Comparison of ENCODE assay signal across 7 mouse cellular contexts in genomic region chr17:26946567-26946966, GRCm38 (mm10). TPM values are rescaled to one million over a fixed set of nuclear protein-coding genes. Genes with fewer than 3 reads are reported as not detected.
DNase-seq lines count a peak whose midpoint lies in the region; ATAC-seq and TF ChIP-seq lines count a peak whose summit lies in the region.

No protein-coding gene starts in this region.

- no peaks in the 10 kb centered on the region for H3K36me3 ChIP-seq in forebrain, embryonic 15.5 days

- no peaks in the 10 kb centered on the region for H3K27me3 ChIP-seq in cerebellum, adult 2 months (ENCODE audit: control insufficient read depth, insufficient read depth, low read length)
- no peaks in the 10 kb centered on the region for H3K27me3 ChIP-seq in forebrain, embryonic 15.5 days

- peak overlapping the region; percentile 51 for H3K27ac ChIP-seq in cerebellum, adult 2 months (ENCODE audit: insufficient read depth, low read length)
- H3K27ac ChIP-seq in forebrain, embryonic 15.5 days (replicated peaks), result peak overlapping the region; percentile 91

- H3K4me3 ChIP-seq in cerebellum, adult 2 months (replicated peaks; ENCODE audit: insufficient read depth, low read depth, low read length), result peak overlapping the region; percentile 65
- peak overlapping the region; percentile 44 for H3K4me3 ChIP-seq in forebrain, embryonic 15.5 days

- TF ChIP-seq CTCF in cerebellum, adult 2 months (IDR thresholded peaks at IDR 0.05; ENCODE audit: borderline replicate concordance, insufficient read depth, low read depth, low read length), result peak; percentile 41; the same call in 1 of the 2 replicates

- ATAC-seq in forebrain, embryonic 15.5 days (replicated peaks), result peak; percentile 6; the same call in 1 of the 2 replicates
- ATAC-seq in hematopoietic stem cell, adult 5-6 weeks (replicated peaks in 1 of 2; ENCODE audit: insufficient read depth in 1 of 2, low FRiP score in 2 of 2, low TSS enrichment in 1 of 2, low read depth in 1 of 2, poor library complexity in 2 of 2, severe bottlenecking in 2 of 2), result peak; percentile 25 to 30; a peak in 1 of 4 replicates

- peak; percentile 91 to 95 for DNase-seq in adrenal gland, adult (ENCODE audit: inconsistent age in 2 of 2, low spot score in 1 of 2)
- peak; percentile 86 to 88 for DNase-seq in cerebellum, adult 2 months
- peak; percentile 71 to 75 for DNase-seq in layer of hippocampus, postnatal 36 days
- DNase-seq in lung, postnatal 4 days, result peak; percentile 83 to 89
- DNase-seq in right cerebral cortex, postnatal 14 days, result peak; percentile 77

- H3K4me2 ChIP-seq in forebrain, embryonic 15.5 days (replicated peaks), result peak overlapping the region; percentile 84

- peak overlapping the region; percentile 60 for H3K9ac ChIP-seq in forebrain, embryonic 15.5 days (replicated peaks)

- H3K4me1 ChIP-seq in cerebellum, adult 2 months (ENCODE audit: control insufficient read depth, insufficient read depth, low read length), result peaks cover 25% of the 10 kb centered on the region
- peaks cover 88% of the 10 kb centered on the region for H3K4me1 ChIP-seq in forebrain, embryonic 15.5 days

- peak; percentile 56; the same call in 1 of the 2 replicates for TF ChIP-seq POLR2A in cerebellum, adult 2 months (IDR thresholded peaks at IDR 0.05; ENCODE audit: borderline replicate concordance, insufficient read depth, low read length)

- 2% methylated on average over 26 of the region's 37 CpGs for WGBS in cerebellum, adult 2 months
- under 1% methylated on average over 37 of the region's 37 CpGs for WGBS in forebrain, embryonic 15.5 days

- no peaks in the 10 kb centered on the region for H3K9me3 ChIP-seq in forebrain, embryonic 15.5 days

RNA-seq across cellular contexts. Expression of gene Syngap1, which starts 5.5 kb away (rescaled TPM):
- 55.9 and 62.5 TPM in 2 replicates for polyA plus RNA-seq in cerebellum, adult 2 months (2012; rRNA removed)
- polyA plus RNA-seq in forebrain, embryonic 15.5 days (2015; fragmentation: Nextera tagmentation; extraction: Ambion mirVana), result 6.5 and 7.3 TPM in 2 replicates
- 3.9 and 9.6 TPM in 2 replicates for total RNA-seq in hematopoietic stem cell, adult 5-6 weeks (2017)
- total RNA-seq in layer of hippocampus, postnatal 36 days (2021), result 100 to 1,000 TPM; 449 to 485 TPM

RNA-seq across cellular contexts. Expression of gene Cuta, which starts 7.2 kb away (rescaled TPM):
- 176 and 187 TPM in 2 replicates for polyA plus RNA-seq in cerebellum, adult 2 months (2012; rRNA removed)
- 144 and 150 TPM in 2 replicates for polyA plus RNA-seq in forebrain, embryonic 15.5 days (2015; fragmentation: Nextera tagmentation; extraction: Ambion mirVana)
- 40.2 and 52.0 TPM in 2 replicates for total RNA-seq in hematopoietic stem cell, adult 5-6 weeks (2017)
- total RNA-seq in layer of hippocampus, postnatal 36 days (2021), result 100 to 1,000 TPM in 1 of 2 experiments, 10 to 100 TPM in 1; 99.3 to 104 TPM

RNA-seq across cellular contexts. Expression of gene Phf1, which starts 13.7 kb away (rescaled TPM):
- polyA plus RNA-seq in cerebellum, adult 2 months (2012; rRNA removed), result 57.8 and 60.8 TPM in 2 replicates
- polyA plus RNA-seq in forebrain, embryonic 15.5 days (2015; fragmentation: Nextera tagmentation; extraction: Ambion mirVana), result 17.2 and 18.3 TPM in 2 replicates
- total RNA-seq in hematopoietic stem cell, adult 5-6 weeks (2017), result 8.3 and 10.3 TPM in 2 replicates
- 10 to 100 TPM; 28.8 to 30.0 TPM for total RNA-seq in layer of hippocampus, postnatal 36 days (2021)

RNA-seq across cellular contexts. Expression of gene Zbtb9, which starts 26.4 kb away (rescaled TPM):
- polyA plus RNA-seq in cerebellum, adult 2 months (2012; rRNA removed), result 13.9 and 14.7 TPM in 2 replicates
- polyA plus RNA-seq in forebrain, embryonic 15.5 days (2015; fragmentation: Nextera tagmentation; extraction: Ambion mirVana), result 15.8 and 17.2 TPM in 2 replicates
- total RNA-seq in hematopoietic stem cell, adult 5-6 weeks (2017), result 27.6 and 27.8 TPM in 2 replicates
- 10 to 100 TPM; 15.0 to 15.6 TPM for total RNA-seq in layer of hippocampus, postnatal 36 days (2021)

RNA-seq across cellular contexts. Expression of gene Kifc5b, which starts 29.7 kb away (rescaled TPM):
- polyA plus RNA-seq in cerebellum, adult 2 months (2012; rRNA removed), result 5.9 and 6.6 TPM in 2 replicates
- polyA plus RNA-seq in forebrain, embryonic 15.5 days (2015; fragmentation: Nextera tagmentation; extraction: Ambion mirVana), result 4.3 and 5.5 TPM in 2 replicates
- 4.9 and 16.0 TPM in 2 replicates for total RNA-seq in hematopoietic stem cell, adult 5-6 weeks (2017)
- 1 to 10 TPM; 3.2 to 4.0 TPM for total RNA-seq in layer of hippocampus, postnatal 36 days (2021)

Comparison
In these comparisons a context has a peak if more than half of its experiments do, and no peak if none do; other contexts are left out.
1. Peak in every context shown above with its lines: DNase-seq, ATAC-seq, H3K4me3 ChIP-seq and H3K27ac ChIP-seq.
2. RNA of gene Syngap1, which starts 5.5 kb away (total RNA-seq): 449 to 485 TPM in layer of hippocampus, postnatal 36 days; 3.9 to 9.6 TPM in hematopoietic stem cell, adult 5-6 weeks; every median in the first group is over 10 times any median in the second.